11 mouse cellular contexts compared by ENCODE assay signal in the genomic region with DNA sequence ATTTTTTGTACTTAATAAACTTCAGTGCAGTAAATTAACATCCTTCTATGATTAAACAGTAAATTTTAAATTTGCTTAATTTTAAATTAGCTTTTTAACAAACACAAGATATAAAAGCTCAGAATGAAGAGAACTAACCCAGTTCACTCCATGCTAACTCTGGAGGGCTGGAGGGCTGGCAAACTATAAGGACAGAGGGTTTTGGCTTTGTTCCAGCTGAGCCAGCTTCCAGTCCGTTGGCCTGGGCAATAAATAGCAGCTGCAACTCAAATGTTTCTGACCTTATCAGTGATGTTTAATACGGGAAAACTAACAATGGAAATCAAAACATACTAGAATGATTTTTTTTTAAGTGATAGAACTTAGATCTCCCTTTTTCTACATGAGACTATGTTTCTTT.
DNase-seq lines count a peak whose midpoint lies in the region; ATAC-seq and TF ChIP-seq lines count a peak whose summit lies in the region.
"Had no signal": no experiment of that assay in that cellular context is flagged by ENCODE, and none has a peak within 500 bp of the region (broad histone marks: within the 10 kb centered on the region; RNA-seq: fewer than 3 reads in every experiment).

No protein-coding gene starts in this region.

- H3K4me1 ChIP-seq in heart, embryonic 11.5 days (ENCODE audit: control insufficient read depth, insufficient read depth, low read length), result no peaks in the 10 kb centered on the region
- no peaks in the 10 kb centered on the region for H3K4me1 ChIP-seq in lung, postnatal 0 days (ENCODE audit: insufficient read depth, low read depth, low read length)
- no peaks in the 10 kb centered on the region for H3K4me1 ChIP-seq in embryonic facial prominence, embryonic 14.5 days (ENCODE audit: control insufficient read depth, insufficient read depth, low read length)
- H3K4me1 ChIP-seq: midbrain, embryonic 12.5 days; neural tube, embryonic 12.5 days had no signal

- no peak overlapping the region for H3K9ac ChIP-seq in heart, embryonic 11.5 days (ENCODE audit: low read depth, low read length)
- H3K9ac ChIP-seq in lung, postnatal 0 days (replicated peaks; ENCODE audit: low read depth), result no peak overlapping the region
- no peak overlapping the region for H3K9ac ChIP-seq in embryonic facial prominence, embryonic 14.5 days (ENCODE audit: low read depth, low read length)
- H3K9ac ChIP-seq: midbrain, embryonic 12.5 days; neural tube, embryonic 12.5 days had no signal

- no peak for TF ChIP-seq EP300 in lung, postnatal 0 days (IDR thresholded peaks at IDR 0.05)

- no peaks in the 10 kb centered on the region for H3K27me3 ChIP-seq in heart, embryonic 11.5 days (ENCODE audit: control insufficient read depth, insufficient read depth, low read length)
- no peaks in the 10 kb centered on the region for H3K27me3 ChIP-seq in lung, postnatal 0 days (replicated peaks; ENCODE audit: insufficient read depth, low read length)
- no peaks in the 10 kb centered on the region for H3K27me3 ChIP-seq in embryonic facial prominence, embryonic 14.5 days (replicated peaks; ENCODE audit: control insufficient read depth, insufficient read depth, low read length)
- H3K27me3 ChIP-seq: midbrain, embryonic 12.5 days; neural tube, embryonic 12.5 days had no signal

- TF ChIP-seq CTCF in lung, postnatal 0 days (IDR thresholded peaks at IDR 0.05), result no peak

- no peak overlapping the region for H3K4me3 ChIP-seq in heart, embryonic 11.5 days (ENCODE audit: low read depth, low read length)
- no peak overlapping the region for H3K4me3 ChIP-seq in lung, postnatal 0 days (ENCODE audit: low read depth, low read length)
- H3K4me3 ChIP-seq in embryonic facial prominence, embryonic 14.5 days (ENCODE audit: low read depth, low read length), result no peak overlapping the region
- H3K4me3 ChIP-seq: midbrain, embryonic 12.5 days; neural tube, embryonic 12.5 days had no signal

- peak; percentile 87 for DNase-seq in heart, adult 11 months
- peak; percentile 24 for DNase-seq in lung, postnatal 0 days (ENCODE audit: low spot score)
- DNase-seq in lung, postnatal 4 days, result no peak
- DNase-seq in embryonic facial prominence, embryonic 14.5 days (ENCODE audit: low spot score), result peak; percentile 57
- peak; percentile 52 for DNase-seq in heart, postnatal 4 days
- no peak for DNase-seq in frontal cortex, postnatal 36 days (ENCODE audit: low spot score in 2 of 2)
- DNase-seq: adrenal gland, adult 8-10 months; thymus, adult 18-20 months had no signal

- no peaks in the 10 kb centered on the region for H3K9me3 ChIP-seq in heart, embryonic 11.5 days (replicated peaks; ENCODE audit: control insufficient read depth, low read length)
- H3K9me3 ChIP-seq in lung, postnatal 0 days (ENCODE audit: low read length), result no peaks in the 10 kb centered on the region
- H3K9me3 ChIP-seq in embryonic facial prominence, embryonic 14.5 days (ENCODE audit: control insufficient read depth, low read length), result no peaks in the 10 kb centered on the region
- H3K9me3 ChIP-seq: midbrain, embryonic 12.5 days; neural tube, embryonic 12.5 days had no signal

- H3K27ac ChIP-seq in heart, embryonic 11.5 days (ENCODE audit: low read depth, low read length), result no peak overlapping the region
- H3K27ac ChIP-seq in lung, postnatal 0 days (ENCODE audit: low read length), result no peak overlapping the region
- H3K27ac ChIP-seq in embryonic facial prominence, embryonic 14.5 days (replicated peaks; ENCODE audit: low read depth, low read length), result no peak overlapping the region
- H3K27ac ChIP-seq: midbrain, embryonic 12.5 days; neural tube, embryonic 12.5 days had no signal

- no peak for ATAC-seq in heart, embryonic 11.5 days (replicated peaks; ENCODE audit: insufficient number of reproducible peaks, low FRiP score, low TSS enrichment)
- no peak for ATAC-seq in lung, postnatal 0 days
- ATAC-seq in embryonic facial prominence, embryonic 14.5 days (ENCODE audit: low read depth), result no peak

- H3K4me2 ChIP-seq in heart, embryonic 11.5 days, result no peak overlapping the region
- no peak overlapping the region for H3K4me2 ChIP-seq in lung, postnatal 0 days (replicated peaks; ENCODE audit: low read depth, low read length)
- H3K4me2 ChIP-seq in embryonic facial prominence, embryonic 14.5 days (ENCODE audit: low read depth, low read length), result no peak overlapping the region
- H3K4me2 ChIP-seq: midbrain, embryonic 12.5 days; neural tube, embryonic 12.5 days had no signal

- 12% methylated on average over 2 of the region's 2 CpGs for WGBS in heart, embryonic 11.5 days (ENCODE audit: insufficient replicate concordance)
- WGBS in lung, postnatal 0 days, result 15% methylated on average over 2 of the region's 2 CpGs
- 26% methylated on average over 2 of the region's 2 CpGs for WGBS in embryonic facial prominence, embryonic 14.5 days

- no peaks in the 10 kb centered on the region for H3K36me3 ChIP-seq in heart, embryonic 11.5 days (ENCODE audit: control insufficient read depth, insufficient read depth, low read length)
- no peaks in the 10 kb centered on the region for H3K36me3 ChIP-seq in lung, postnatal 0 days (ENCODE audit: insufficient read depth, low read length)
- H3K36me3 ChIP-seq in embryonic facial prominence, embryonic 14.5 days (ENCODE audit: control insufficient read depth, insufficient read depth, low read length), result no peaks in the 10 kb centered on the region
- H3K36me3 ChIP-seq: midbrain, embryonic 12.5 days; neural tube, embryonic 12.5 days had no signal

Comparison
In these comparisons a context has a peak if more than half of its experiments do, and no peak if none do; other contexts are left out.
1. DNase-seq: peak in heart, adult 11 months (single experiment), lung, postnatal 0 days (single experiment), embryonic facial prominence, embryonic 14.5 days (single experiment) and heart, postnatal 4 days (single experiment); none in lung, postnatal 4 days (0 of 2) and frontal cortex, postnatal 36 days (0 of 2).